Mouse (Mus musculus) C2C12 (cell line): Measurements from ENCODE around the gene 4930449I24Rik.

Experiments
- CTCF ChIP-seq: IDR thresholded peaks from one replicate; pipeline ENCODE4 v1.5.1; 2011; ENCODE audit not compliant: control insufficient read depth, insufficient read depth, insufficient read length
- FOSL1 ChIP-seq: IDR thresholded peaks from one replicate; pipeline ENCODE4 v1.8.0; 2011; ENCODE audit warnings: mild to moderate bottlenecking, low read length; ENCODE audit not compliant: poor library complexity, insufficient read depth, severe bottlenecking
- MAX ChIP-seq: IDR thresholded peaks from one replicate; pipeline ENCODE4 v1.6.1; 2011; ENCODE audit warnings: mild to moderate bottlenecking, control low read depth
- MYOG ChIP-seq: IDR thresholded peaks from one replicate; pipeline ENCODE4 v1.6.1; 2011; ENCODE audit not compliant: control insufficient read depth, insufficient read length; ENCODE audit errors: extremely low read depth
- USF1 ChIP-seq: IDR thresholded peaks from one replicate; pipeline ENCODE4 v1.6.1; 2011; ENCODE audit warnings: low read depth, mild to moderate bottlenecking, control low read depth, moderate library complexity

DNA sequence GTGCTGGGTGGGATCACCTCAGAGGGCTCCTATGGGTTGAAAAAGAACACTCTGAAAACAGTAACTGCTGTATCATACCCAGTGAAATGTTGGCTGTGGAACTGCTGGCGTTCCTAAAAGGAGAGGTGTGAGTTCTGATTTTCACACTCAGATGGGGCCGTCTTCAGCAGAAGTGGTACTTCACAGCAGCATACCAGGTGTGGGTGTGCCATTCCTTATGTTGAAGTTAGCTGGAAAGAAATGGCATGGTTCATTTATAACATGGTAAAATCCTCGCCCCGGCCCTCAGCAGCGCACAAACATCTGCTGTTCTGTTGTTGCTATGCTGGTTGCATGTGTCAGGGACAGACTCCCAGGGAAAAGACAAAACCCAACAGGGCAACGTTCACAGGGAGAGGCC is 48.6 kb upstream of the 4930449I24Rik start:
- TF ChIP-seq CTCF (no peak), MAX (no peak), FOSL1 (no peak), MYOG (no peak), USF1 (no peak)
